Mouse (Mus musculus) CH12.LX (cell line): ENCODE data around the gene Maco1. TPM values are rescaled to one million over a fixed set of nuclear protein-coding genes. Genes with fewer than 3 reads are reported as not detected.
A peak's percentile ranks its signal among the peaks of the same experiment; 100 is the strongest.

ENCODE experiments used
- DNase-seq: peaks from one replicate; pipeline ENCODE4 v3.0.0-alpha.2; 2013; ENCODE audit errors: extremely low read depth
- H3K27ac ChIP-seq: 2 replicates; pipeline ENCODE4 v1.5.1; 2012; ENCODE audit warnings: low read depth, mild to moderate bottlenecking, control low read depth, moderate library complexity; ENCODE audit not compliant: insufficient read depth
- H3K27me3 ChIP-seq: replicated peaks from 2 replicates; pipeline ENCODE3; 2012; ENCODE audit warnings: inconsistent platforms
- H3K36me3 ChIP-seq, 2 experiments: replicated peaks in 1 of 2; 2 replicates each; pipeline versions ENCODE3 to v1.6.1; 2012; ENCODE audit warnings: inconsistent platforms in 1 of 2, low read length in 1 of 2, mild to moderate bottlenecking in 1 of 2, mixed read lengths in 1 of 2, moderate library complexity in 1 of 2; ENCODE audit not compliant: control insufficient read depth in 1 of 2, insufficient read depth in 1 of 2
- H3K4me1 ChIP-seq, 2 experiments: 2 replicates each; pipeline ENCODE4 v1.6.1; 2012; ENCODE audit warnings: inconsistent platforms in 1 of 2, moderate library complexity in 1 of 2; ENCODE audit not compliant: insufficient read depth in 2 of 2, control insufficient read depth in 1 of 2
- H3K4me2 ChIP-seq: 2 replicates; pipeline ENCODE4 v1.6.1; 2012; ENCODE audit warnings: low read depth, mild to moderate bottlenecking, control low read depth; ENCODE audit not compliant: poor library complexity, insufficient read depth, severe bottlenecking
- H3K4me3 ChIP-seq, 3 experiments: fragments of 150-350 bp in 1 of 3; sonication (generic) in 1 of 3; replicated peaks in 1 of 3; 2 replicates each; pipeline versions ENCODE3 to v1.5.1; 2011 to 2012; ENCODE audit warnings: low read depth in 2 of 3, low read length in 2 of 3, mild to moderate bottlenecking in 2 of 3, moderate library complexity in 2 of 3, control low read depth in 1 of 3, improper control_type of control experiment in 1 of 3, inconsistent platforms in 1 of 3, mixed read lengths in 1 of 3; ENCODE audit not compliant: poor library complexity in 1 of 3
- H3K79me2 ChIP-seq: replicated peaks from 2 replicates; pipeline ENCODE4 v1.6.1; 2012; ENCODE audit warnings: mild to moderate bottlenecking, moderate library complexity; ENCODE audit not compliant: control insufficient read depth, poor library complexity, insufficient read depth, severe bottlenecking; ENCODE audit errors: extremely low read depth
- H3K9ac ChIP-seq: 2 replicates; pipeline ENCODE4 v1.6.1; 2012; ENCODE audit warnings: low read depth, mild to moderate bottlenecking, control low read depth, moderate library complexity; ENCODE audit not compliant: insufficient read depth
- H3K9me3 ChIP-seq: replicated peaks from 2 replicates; pipeline ENCODE3; 2012; ENCODE audit warnings: low read length, inconsistent platforms, mixed read lengths
- BHLHE40 ChIP-seq: IDR thresholded peaks from 2 replicates; pipeline ENCODE4 v1.6.1; 2011; ENCODE audit warnings: mild to moderate bottlenecking, low read depth, low read length, improper control_type of control experiment
- CHD1 ChIP-seq: IDR thresholded peaks from 2 replicates; pipeline ENCODE4 v1.6.1; 2012; ENCODE audit warnings: low read depth, low read length, improper control_type of control experiment, inconsistent platforms
- CHD2 ChIP-seq: IDR thresholded peaks from 2 replicates; pipeline ENCODE4 v1.6.1; 2011; ENCODE audit warnings: low read length, improper control_type of control experiment
- E2F4 ChIP-seq: IDR thresholded peaks from 2 replicates; pipeline ENCODE4 v1.6.1; 2011; ENCODE audit warnings: low read depth, low read length, improper control_type of control experiment; ENCODE audit not compliant: insufficient replicate concordance
- ELF1 ChIP-seq: IDR thresholded peaks from 2 replicates; pipeline ENCODE4 v1.6.1; 2014; ENCODE audit warnings: low read depth, mild to moderate bottlenecking, inconsistent platforms, low read length, improper control_type of control experiment
- ETS1 ChIP-seq: conservative IDR thresholded peaks from 2 replicates; pipeline ENCODE4 v1.6.1; 2012; ENCODE audit warnings: low read depth, mild to moderate bottlenecking, inconsistent platforms, low read length, improper control_type of control experiment, moderate library complexity
- JUND ChIP-seq: conservative IDR thresholded peaks from 2 replicates; pipeline ENCODE4 v1.6.1; 2011; ENCODE audit warnings: low read depth, low read length, improper control_type of control experiment
- MAX ChIP-seq: IDR thresholded peaks from 2 replicates; pipeline ENCODE4 v1.6.1; 2011; ENCODE audit warnings: low read length, improper control_type of control experiment
- MAZ ChIP-seq: IDR thresholded peaks from 2 replicates; pipeline ENCODE4 v1.6.1; 2012; ENCODE audit warnings: low read depth, mild to moderate bottlenecking, inconsistent platforms, low read length, improper control_type of control experiment, moderate library complexity
- MXI1 ChIP-seq: IDR thresholded peaks from 2 replicates; pipeline ENCODE4 v1.6.1; 2011; ENCODE audit warnings: mild to moderate bottlenecking, low read depth, low read length, improper control_type of control experiment
- MYC ChIP-seq: IDR thresholded peaks from 2 replicates; pipeline ENCODE4 v1.6.1; 2011; ENCODE audit warnings: low read depth, mild to moderate bottlenecking, improper control_type of control experiment, low read length
- NRF1 ChIP-seq: IDR thresholded peaks from 2 replicates; pipeline ENCODE4 v1.6.1; 2014; ENCODE audit warnings: low read depth, mild to moderate bottlenecking, inconsistent platforms, low read length, improper control_type of control experiment, moderate library complexity
- POLR2A ChIP-seq: IDR thresholded peaks from 2 replicates; pipeline ENCODE4 v1.6.1; 2011; ENCODE audit warnings: low read depth, mild to moderate bottlenecking, improper control_type of control experiment, low read length
- RAD21 ChIP-seq: IDR thresholded peaks from 2 replicates; pipeline ENCODE4 v1.6.1; 2011; ENCODE audit warnings: low read depth, mild to moderate bottlenecking, low read length, improper control_type of control experiment, moderate library complexity
- SIN3A ChIP-seq: IDR thresholded peaks from 2 replicates; pipeline ENCODE4 v1.6.1; 2012; ENCODE audit warnings: low read length, improper control_type of control experiment, inconsistent platforms
- SMC3 ChIP-seq: IDR thresholded peaks from 2 replicates; pipeline ENCODE4 v1.6.1; 2011; ENCODE audit warnings: low read depth, low read length, improper control_type of control experiment
- TBP ChIP-seq: conservative IDR thresholded peaks from 2 replicates; pipeline ENCODE4 v1.6.1; 2011; ENCODE audit warnings: low read depth, low read length, improper control_type of control experiment
- TCF12 ChIP-seq: IDR thresholded peaks from 2 replicates; pipeline ENCODE4 v1.6.1; 2014; ENCODE audit warnings: low read depth, mild to moderate bottlenecking, inconsistent platforms, low read length, improper control_type of control experiment
- UBTF ChIP-seq: IDR thresholded peaks from 2 replicates; pipeline ENCODE4 v1.6.1; 2012; ENCODE audit warnings: low read depth, mild to moderate bottlenecking, inconsistent platforms, low read length, improper control_type of control experiment, moderate library complexity
- USF1 ChIP-seq: IDR thresholded peaks from 2 replicates; pipeline ENCODE4 v1.6.1; 2014; ENCODE audit warnings: low read depth, mild to moderate bottlenecking, inconsistent platforms, low read length, improper control_type of control experiment
- USF2 ChIP-seq: conservative IDR thresholded peaks from 2 replicates; pipeline ENCODE4 v1.6.1; 2011; ENCODE audit warnings: low read depth, low read length, improper control_type of control experiment
- dilution Hi-C: fragments of 300-500 bp; cut with MboI; formaldehyde crosslinking; loops from 2 replicates; pipeline ENCODE4 v1.14.3; 2020; ENCODE audit warnings: low sequenced_read_pairs; ENCODE audit not compliant: extremely low pct_unique_long_range_greater_than_20kb, extremely low pct_ligation_motif_present
- in situ Hi-C: fragments of 300-500 bp; cut with MboI; formaldehyde crosslinking; loops from 3 replicates; pipeline ENCODE4 v1.14.3; 2019; ENCODE audit warnings: low sequenced_read_pairs, low pct_ligation_motif_present, low pct_unique_long_range_greater_than_20kb, mixed read lengths
- polyA plus RNA-seq: library from polyadenylated mRNA; unstranded; fragments of >175 nt; gene quantifications from 2 replicates; pipeline ENCODE4 v1.2.1, GENCODE M21; 2012; ENCODE audit warnings: low read depth; ENCODE audit not compliant: insufficient read length
- total RNA-seq, 2 experiments: library from RNA; depleted of rRNA; stranded (reverse); fragments of 300-350 nt in 1 of 2; fragments of >200 nt in 1 of 2; gene quantifications; 2 replicates each; pipeline ENCODE4 v1.2.3; 2012 to 2014

Gene Maco1
- total and polyA plus RNA-seq, 3 experiments, result 15.8 to 19.8 (median 17.3) TPM

GRCm38 (mm10) chr4:134768226-134768888 is 84.8 kb downstream of the Maco1 start:
- dilution Hi-C loops, result no loop called here
- H3K4me3 ChIP-seq, result peak overlapping the region; percentile 42 to 63 (median 60)
- H3K4me1 ChIP-seq, result peaks cover 10 to 37% of the 10 kb centered on the region in 2 experiments
- H3K79me2 ChIP-seq, result no peaks in the 10 kb centered on the region
- no peaks in the 10 kb centered on the region for H3K9me3 ChIP-seq
- H3K9ac ChIP-seq, result peak overlapping the region; percentile 31; the same call in 1 of the 2 replicates
- in situ Hi-C loops, result no loop called here
- no peaks in the 10 kb centered on the region for H3K36me3 ChIP-seq
- TF ChIP-seq CHD2, result no peak
- TF ChIP-seq ETS1, result no peak
- no peak for TF ChIP-seq SMC3
- TF ChIP-seq USF1, result no peak
- TF ChIP-seq CHD1, result no peak
- TF ChIP-seq POLR2A, result no peak
- no peak for TF ChIP-seq E2F4
- no peak for TF ChIP-seq BHLHE40
- TF ChIP-seq UBTF, result no peak
- TF ChIP-seq TCF12, result no peak
- no peak for TF ChIP-seq MYC
- TF ChIP-seq JUND, result no peak
- no peak for TF ChIP-seq MAX
- no peak for TF ChIP-seq RAD21
- no peak for TF ChIP-seq USF2
- no peak for TF ChIP-seq ELF1
- TF ChIP-seq TBP, result no peak
- TF ChIP-seq, all 38 proteins: peak for 0
- Histone ChIP-seq H3K27ac (no peak overlapping the region), H3K4me2 (peak overlapping the region; percentile 85), H3K27me3 (peaks cover 52% of the 10 kb centered on the region)
- DNase-seq, result no peak

- DNase-seq, result peak; percentile 32
- no peaks in the 10 kb centered on the region for H3K36me3 ChIP-seq
- TF ChIP-seq POLR2A, result peak; percentile 58
- TF ChIP-seq MXI1, result 0 out of 2 replicates have a peak, but pooled peaks have one; percentile 37
- no peak for TF ChIP-seq ELF1
- TF ChIP-seq SIN3A, result peak; percentile 53; the same call in 1 of the 2 replicates
- 0 out of 2 replicates have a peak, but pooled peaks have one; percentile 49 for TF ChIP-seq UBTF
- TF ChIP-seq TBP, result no peak
- TF ChIP-seq USF1, result no peak
- peak; percentile 41 for TF ChIP-seq NRF1
- peak; percentile 74 for TF ChIP-seq MAZ
- H3K27ac ChIP-seq, result no peak within 1 kb of the TSS
- peak within 1 kb of the TSS; percentile 85 for H3K4me2 ChIP-seq
- H3K27me3 ChIP-seq, result peaks cover 50% of the 10 kb centered on the region
- H3K9me3 ChIP-seq, result no peaks in the 10 kb centered on the region
- H3K9ac ChIP-seq, result peak within 1 kb of the TSS; percentile 56
- in situ Hi-C loops (no loop called here), dilution Hi-C loops (no loop called here)
- H3K79me2 ChIP-seq, result no peaks in the 10 kb centered on the region
- peaks cover 7 to 34% of the 10 kb centered on the region in 2 experiments for H3K4me1 ChIP-seq
- peak within 1 kb of the TSS; percentile 44 to 63 (median 60) for H3K4me3 ChIP-seq
Observed at GRCm38 (mm10) chr4:134767426-134768225, 85.5 kb downstream of the Maco1 start, which contains the start of gene Ldlrap1. Gene Ldlrap1 (minus strand): TSS chr4:134768024.
